Mouse (Mus musculus): ENCODE results near the gene Mrpl39. TPM values are rescaled to one million over a fixed set of nuclear protein-coding genes. Genes with fewer than 3 reads are reported as not detected.

Gene Mrpl39
- polyA plus RNA-seq (2014; fragmentation: Nextera tagmentation; extraction: Ambion mirVana) = 55.2 and 56.2 TPM in 2 replicates

GRCm38 (mm10) chr16:84735166-84736105 lies at the start of gene Mrpl39:
Gene Mrpl39, minus strand, starts transcription at chr16:84735742.
- ATAC-seq (ENCODE audit: low FRiP score) = peak; percentile 100
- Histone ChIP-seq H3K4me1 (replicated peaks; ENCODE audit: control insufficient read depth, insufficient read depth, low read length) (0 out of 2 replicates have a peak, but pooled peaks cover 2% of the 10 kb centered on the region), H3K9me3 (ENCODE audit: control insufficient read depth, low read length) (no peaks in the 10 kb centered on the region), H3K9ac (ENCODE audit: low read depth, low read length) (peak within 1 kb of the TSS; percentile 65), H3K4me3 (ENCODE audit: low read depth, low read length) (peak within 1 kb of the TSS; percentile 42), H3K27ac (ENCODE audit: low read depth, low read length) (no peak within 1 kb of the TSS), H3K36me3 (ENCODE audit: control insufficient read depth, insufficient read depth, low read length) (no peaks in the 10 kb centered on the region), H3K27me3 (ENCODE audit: control insufficient read depth, insufficient read depth, low read length) (no peaks in the 10 kb centered on the region), H3K4me2 (replicated peaks; ENCODE audit: low read depth, low read length) (peak within 1 kb of the TSS; percentile 58)
- peak; percentile 100 for DNase-seq (ENCODE audit: low spot score)
- 2% methylated on average over 63 of the region's 66 CpGs for WGBS

GRCm38 (mm10) chr16:84784966-84785365 lies 49.4 kb upstream of the Mrpl39 start:
- 35% methylated on average over 7 of the region's 7 CpGs for WGBS
- H3K4me2 ChIP-seq (replicated peaks; ENCODE audit: low read depth, low read length) = no peak overlapping the region
- no peak for DNase-seq (ENCODE audit: low spot score)
- no peak overlapping the region for H3K27ac ChIP-seq (ENCODE audit: low read depth, low read length)
- no peak overlapping the region for H3K9ac ChIP-seq (ENCODE audit: low read depth, low read length)
- 0 out of 2 replicates have a peak, but pooled peaks cover under 1% of the 10 kb centered on the region for H3K36me3 ChIP-seq (ENCODE audit: control insufficient read depth, insufficient read depth, low read length)
- no peak for ATAC-seq (ENCODE audit: low FRiP score)
- no peak overlapping the region for H3K4me3 ChIP-seq (ENCODE audit: low read depth, low read length)
- H3K4me1 ChIP-seq (replicated peaks; ENCODE audit: control insufficient read depth, insufficient read depth, low read length) = no peaks in the 10 kb centered on the region
- no peaks in the 10 kb centered on the region for H3K27me3 ChIP-seq (ENCODE audit: control insufficient read depth, insufficient read depth, low read length)
- H3K9me3 ChIP-seq (ENCODE audit: control insufficient read depth, low read length) = no peaks in the 10 kb centered on the region

- DNase-seq (ENCODE audit: low spot score) (no peak), ATAC-seq (ENCODE audit: low FRiP score) (no peak)
- WGBS = 55% methylated on average over 2 of the region's 2 CpGs
- 0 out of 2 replicates have a peak, but pooled peaks cover 3% of the 10 kb centered on the region for H3K36me3 ChIP-seq (ENCODE audit: control insufficient read depth, insufficient read depth, low read length)
- H3K9ac ChIP-seq (ENCODE audit: low read depth, low read length) = no peak overlapping the region
- H3K27ac ChIP-seq (ENCODE audit: low read depth, low read length) = no peak overlapping the region
- H3K4me2 ChIP-seq (replicated peaks; ENCODE audit: low read depth, low read length) = no peak overlapping the region
- H3K4me1 ChIP-seq (replicated peaks; ENCODE audit: control insufficient read depth, insufficient read depth, low read length) = no peaks in the 10 kb centered on the region
- no peaks in the 10 kb centered on the region for H3K9me3 ChIP-seq (ENCODE audit: control insufficient read depth, low read length)
- H3K27me3 ChIP-seq (ENCODE audit: control insufficient read depth, insufficient read depth, low read length) = no peaks in the 10 kb centered on the region
- H3K4me3 ChIP-seq (ENCODE audit: low read depth, low read length) = no peak overlapping the region
Measured at GRCm38 (mm10) chr16:84783279-84783678, 47.7 kb upstream of the Mrpl39 start.

- no peak overlapping the region for H3K9ac ChIP-seq (ENCODE audit: low read depth, low read length)
- no peak for DNase-seq (ENCODE audit: low spot score)
- H3K9me3 ChIP-seq (ENCODE audit: control insufficient read depth, low read length) = no peaks in the 10 kb centered on the region
- H3K4me2 ChIP-seq (replicated peaks; ENCODE audit: low read depth, low read length) = no peak overlapping the region
- 0 out of 2 replicates have a peak, but pooled peaks cover 3% of the 10 kb centered on the region for H3K36me3 ChIP-seq (ENCODE audit: control insufficient read depth, insufficient read depth, low read length)
- H3K4me3 ChIP-seq (ENCODE audit: low read depth, low read length) = no peak overlapping the region
- H3K27me3 ChIP-seq (ENCODE audit: control insufficient read depth, insufficient read depth, low read length) = no peaks in the 10 kb centered on the region
- 88% methylated on average over 5 of the region's 5 CpGs for WGBS
- no peak for ATAC-seq (ENCODE audit: low FRiP score)
- no peak overlapping the region for H3K27ac ChIP-seq (ENCODE audit: low read depth, low read length)
- no peaks in the 10 kb centered on the region for H3K4me1 ChIP-seq (replicated peaks; ENCODE audit: control insufficient read depth, insufficient read depth, low read length)
Measured at GRCm38 (mm10) chr16:84779718-84780117, 44.2 kb upstream of the Mrpl39 start.

GRCm38 (mm10) chr16:84778861-84779630 lies 43.5 kb upstream of the Mrpl39 start:
- Histone ChIP-seq H3K27ac (ENCODE audit: low read depth, low read length) (no peak overlapping the region), H3K27me3 (ENCODE audit: control insufficient read depth, insufficient read depth, low read length) (no peaks in the 10 kb centered on the region), H3K4me3 (ENCODE audit: low read depth, low read length) (no peak overlapping the region), H3K9ac (ENCODE audit: low read depth, low read length) (no peak overlapping the region), H3K4me1 (replicated peaks; ENCODE audit: control insufficient read depth, insufficient read depth, low read length) (no peaks in the 10 kb centered on the region), H3K9me3 (ENCODE audit: control insufficient read depth, low read length) (no peaks in the 10 kb centered on the region), H3K36me3 (ENCODE audit: control insufficient read depth, insufficient read depth, low read length) (0 out of 2 replicates have a peak, but pooled peaks cover 3% of the 10 kb centered on the region), H3K4me2 (replicated peaks; ENCODE audit: low read depth, low read length) (no peak overlapping the region)
- WGBS = 81% methylated on average over 6 of the region's 6 CpGs
- ATAC-seq (ENCODE audit: low FRiP score) = no peak
- DNase-seq (ENCODE audit: low spot score) = no peak

GRCm38 (mm10) chr16:84778431-84778830 lies 42.9 kb upstream of the Mrpl39 start:
- H3K4me3 ChIP-seq (ENCODE audit: low read depth, low read length) = no peak overlapping the region
- 0 out of 2 replicates have a peak, but pooled peaks cover 3% of the 10 kb centered on the region for H3K36me3 ChIP-seq (ENCODE audit: control insufficient read depth, insufficient read depth, low read length)
- H3K4me2 ChIP-seq (replicated peaks; ENCODE audit: low read depth, low read length) = no peak overlapping the region
- no peaks in the 10 kb centered on the region for H3K27me3 ChIP-seq (ENCODE audit: control insufficient read depth, insufficient read depth, low read length)
- no peaks in the 10 kb centered on the region for H3K9me3 ChIP-seq (ENCODE audit: control insufficient read depth, low read length)
- H3K4me1 ChIP-seq (replicated peaks; ENCODE audit: control insufficient read depth, insufficient read depth, low read length) = no peaks in the 10 kb centered on the region; the same call in 1 of the 2 replicates
- ATAC-seq (ENCODE audit: low FRiP score) = no peak
- no peak overlapping the region for H3K9ac ChIP-seq (ENCODE audit: low read depth, low read length)
- 89% methylated on average over 6 of the region's 6 CpGs for WGBS
- DNase-seq (ENCODE audit: low spot score) = no peak
- no peak overlapping the region for H3K27ac ChIP-seq (ENCODE audit: low read depth, low read length)

- no peak for ATAC-seq (ENCODE audit: low FRiP score)
Measured at GRCm38 (mm10) chr16:84776089-84776784, 40.7 kb upstream of the Mrpl39 start.

GRCm38 (mm10) chr16:84775356-84775755 lies 39.8 kb upstream of the Mrpl39 start:
- Histone ChIP-seq H3K27me3 (ENCODE audit: control insufficient read depth, insufficient read depth, low read length) (no peaks in the 10 kb centered on the region), H3K36me3 (ENCODE audit: control insufficient read depth, insufficient read depth, low read length) (0 out of 2 replicates have a peak, but pooled peaks cover 3% of the 10 kb centered on the region), H3K4me2 (replicated peaks; ENCODE audit: low read depth, low read length) (peak overlapping the region; percentile 70), H3K27ac (ENCODE audit: low read depth, low read length) (no peak overlapping the region), H3K4me1 (replicated peaks; ENCODE audit: control insufficient read depth, insufficient read depth, low read length) (no peaks in the 10 kb centered on the region; the same call in 1 of the 2 replicates), H3K9ac (ENCODE audit: low read depth, low read length) (peak overlapping the region; percentile 89), H3K4me3 (ENCODE audit: low read depth, low read length) (peak overlapping the region; percentile 72), H3K9me3 (ENCODE audit: control insufficient read depth, low read length) (no peaks in the 10 kb centered on the region)
- peak; percentile 24 for DNase-seq (ENCODE audit: low spot score)
- no peak for ATAC-seq (ENCODE audit: low FRiP score)
- whole genome bisulfite sequencing = 27% methylated on average over 11 of the region's 11 CpGs

More at GRCm38 (mm10) chr16:84776089-84776784, 40.7 kb upstream of the Mrpl39 start:
- Histone ChIP-seq H3K27me3 (ENCODE audit: control insufficient read depth, insufficient read depth, low read length) (no peaks in the 10 kb centered on the region), H3K4me3 (ENCODE audit: low read depth, low read length) (peak overlapping the region; percentile 72), H3K27ac (ENCODE audit: low read depth, low read length) (no peak overlapping the region), H3K9ac (ENCODE audit: low read depth, low read length) (0 out of 2 replicates have a peak overlapping the region, but pooled peaks have one; percentile 89), H3K36me3 (ENCODE audit: control insufficient read depth, insufficient read depth, low read length) (0 out of 2 replicates have a peak, but pooled peaks cover 3% of the 10 kb centered on the region), H3K9me3 (ENCODE audit: control insufficient read depth, low read length) (no peaks in the 10 kb centered on the region), H3K4me2 (replicated peaks; ENCODE audit: low read depth, low read length) (peak overlapping the region; percentile 70), H3K4me1 (replicated peaks; ENCODE audit: control insufficient read depth, insufficient read depth, low read length) (no peaks in the 10 kb centered on the region; the same call in 1 of the 2 replicates)
- no peak for DNase-seq (ENCODE audit: low spot score)
- WGBS = 56% methylated on average over 7 of the region's 7 CpGs

Measured in hindbrain, embryonic 11.5 days (tissue).